Mouse (Mus musculus): ENCODE measurements at regions not wholly inside any gene's neighbourhood (a gene's known extent, or its start where the extent isn't known, plus 50 kb on each side); places are given as distances from the start of the nearest gene placed in this dataset.
A peak's percentile ranks its signal among the peaks of the same experiment; 100 is the strongest.
"Not testable (repeated sequence)": the region's sequence is repeated elsewhere in the genome, so short reads cannot be mapped to it uniquely, and the experiment has no call there.

DNA sequence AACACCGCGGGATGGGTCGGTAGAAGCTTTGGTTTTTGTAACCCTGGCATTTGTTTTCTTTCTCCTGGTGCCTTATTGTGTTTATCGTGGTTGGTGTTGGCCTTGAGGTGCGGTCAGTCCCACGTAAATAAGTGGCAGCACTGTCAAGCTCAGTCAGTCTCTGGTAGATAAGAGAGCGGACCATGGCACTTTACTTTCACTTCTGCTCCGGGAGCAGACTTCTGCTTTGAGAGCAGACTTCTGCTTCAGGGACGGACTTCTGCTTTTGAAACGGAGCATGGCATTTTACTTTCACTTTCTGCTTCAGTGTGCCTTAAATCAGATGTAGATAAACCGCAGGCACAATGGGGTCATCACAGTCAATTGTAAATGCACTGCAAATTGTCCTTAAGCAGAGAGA lies 54.3 kb upstream of the Ccdc66 start:
- not testable (repeated sequence) for DNase-seq (ENCODE audit: low read depth, low spot score)

DNA sequence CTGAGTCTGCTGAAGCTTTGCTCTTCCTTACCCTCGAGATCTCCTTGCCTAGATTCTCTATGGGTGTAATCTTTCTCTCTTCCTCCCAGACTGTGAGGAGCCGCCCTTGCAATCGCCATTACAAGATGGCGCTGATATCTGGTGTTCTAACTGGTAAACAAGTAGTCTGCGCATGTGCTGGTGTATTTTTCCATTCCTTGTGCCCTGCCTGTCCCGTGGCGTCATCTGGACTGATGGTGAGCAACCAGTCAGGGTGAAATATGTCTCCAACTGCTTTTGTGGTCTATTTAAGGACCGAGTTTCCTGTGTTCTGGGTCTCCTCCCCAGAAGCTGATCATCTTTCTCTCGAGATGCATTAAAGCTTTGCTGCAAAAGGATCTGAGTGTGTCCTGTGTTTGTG lies 53.7 kb upstream of the Ccdc66 start:
- not testable (repeated sequence) for DNase-seq (ENCODE audit: low read depth, low spot score)

DNA sequence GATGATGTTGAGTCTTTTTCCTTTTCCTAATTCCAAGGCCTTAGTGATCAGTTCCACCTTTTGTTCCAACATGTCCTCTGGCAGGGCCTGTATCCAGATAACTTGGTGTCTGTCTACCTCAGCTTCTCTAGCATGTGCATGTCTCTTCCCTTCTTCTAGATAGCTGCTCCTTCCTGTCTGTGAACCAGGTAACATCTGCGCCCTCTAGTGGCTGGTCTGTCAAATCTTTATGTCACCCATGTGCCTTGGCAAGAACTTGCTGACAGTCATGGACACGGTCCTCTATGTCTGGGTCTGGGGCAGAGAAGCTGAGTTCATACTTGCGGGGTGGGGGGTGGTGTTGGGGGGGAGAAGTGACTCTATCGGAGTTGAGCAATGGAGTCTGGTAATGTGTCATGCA lies 52.2 kb upstream of the Ccdc66 start:
- DNase-seq (ENCODE audit: low read depth, low spot score), result peak; percentile 61

DNA sequence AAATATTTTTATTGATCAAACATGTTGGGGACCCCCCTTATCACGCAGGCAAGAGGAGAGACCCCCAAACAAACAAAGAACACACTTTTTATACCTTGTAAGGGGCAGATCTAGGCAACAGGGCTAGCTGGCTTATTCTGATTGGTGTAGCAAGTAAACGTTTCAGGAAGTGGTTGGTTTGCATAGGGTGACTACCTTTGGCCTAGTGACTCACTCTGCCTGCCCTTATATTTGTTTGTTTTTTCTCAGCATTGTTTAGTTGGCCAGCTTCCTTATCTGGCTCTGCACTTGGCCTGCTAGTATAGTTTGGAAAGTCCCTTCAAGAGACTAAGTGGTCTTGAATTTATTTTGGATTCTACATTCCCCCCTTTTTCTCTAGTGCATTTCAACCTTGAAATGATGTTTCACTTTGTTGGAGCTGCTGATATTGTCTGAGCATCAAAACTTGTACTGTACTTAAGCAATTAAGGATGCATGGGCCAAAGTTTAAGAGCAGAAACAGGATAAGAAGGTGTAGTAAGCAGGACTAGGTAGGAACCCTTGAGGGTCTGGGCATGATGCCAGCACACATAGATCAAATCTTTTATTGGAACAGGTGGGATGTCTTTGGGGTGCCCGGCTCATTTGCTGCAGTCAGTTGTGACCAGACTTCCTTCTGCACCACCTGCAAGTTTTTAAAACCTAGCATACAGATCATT lies 50.7 kb upstream of the Ccdc66 start:
- peak; percentile 11 for DNase-seq (ENCODE audit: low read depth, low spot score)

Data from forelimb bud, embryonic 11.5 days (tissue).